Mouse (Mus musculus): ENCODE results near the gene Zfp148. TPM values are rescaled to one million over a fixed set of nuclear protein-coding genes. Genes with fewer than 3 reads are reported as not detected.

The Zfp148 gene
- total and polyA plus RNA-seq, 3 experiments: 15.6 to 22.2 (median 19.2) TPM

- Histone ChIP-seq H3K79me2 (ENCODE audit: control insufficient read depth, insufficient read depth, low read length, poor library complexity) (no peaks in the 10 kb centered on the region), H3K36me3 (ENCODE audit: control insufficient read depth in 1 of 2, insufficient read depth in 2 of 2, low read length in 2 of 2) (peaks cover 0 to 13% of the 10 kb centered on the region in 2 experiments; a peak in 2 of 4 replicates), H3K4me1 (ENCODE audit: control insufficient read depth in 1 of 2, insufficient read depth in 2 of 2, low read length in 2 of 2) (no peaks in the 10 kb centered on the region), H3K27me3 (ENCODE audit: control insufficient read depth in 1 of 2, insufficient read depth in 2 of 2, low read length in 2 of 2) (no peaks in the 10 kb centered on the region), H3K9me3 (replicated peaks; ENCODE audit: insufficient read depth, low read length) (no peaks in the 10 kb centered on the region), H3K27ac (ENCODE audit: control insufficient read depth, low read depth, low read length) (no peak overlapping the region), H3K4me3 (ENCODE audit: control insufficient read depth in 1 of 2, insufficient read depth in 1 of 2, low read depth in 2 of 2, low read length in 2 of 2) (no peak overlapping the region), H3K9ac (ENCODE audit: control insufficient read depth, low read depth, low read length, poor library complexity, severe bottlenecking) (no peak overlapping the region)
- TF ChIP-seq POLR2AphosphoS5 (IDR thresholded peaks at IDR 0.05; ENCODE audit: borderline replicate concordance, low read depth, low read length) (no peak), MYB (IDR thresholded peaks at IDR 0.05; ENCODE audit: low read depth, low read length) (no peak)
- DNase-seq (ENCODE audit: low read depth, low spot score): no peak
Observed at GRCm38 (mm10) chr16:33465242-33465614, 84.6 kb downstream of the Zfp148 start.

GRCm38 (mm10) chr16:33467451-33467850 lies 86.8 kb downstream of the Zfp148 start:
- Histone ChIP-seq H3K27ac (ENCODE audit: control insufficient read depth, low read depth, low read length) (no peak overlapping the region), H3K4me1 (ENCODE audit: control insufficient read depth in 1 of 2, insufficient read depth in 2 of 2, low read length in 2 of 2) (no peaks in the 10 kb centered on the region), H3K4me3 (ENCODE audit: control insufficient read depth in 1 of 2, insufficient read depth in 1 of 2, low read depth in 2 of 2, low read length in 2 of 2) (no peak overlapping the region), H3K36me3 (ENCODE audit: control insufficient read depth in 1 of 2, insufficient read depth in 2 of 2, low read length in 2 of 2) (peaks cover 0 to 20% of the 10 kb centered on the region in 2 experiments; a peak in 2 of 4 replicates), H3K27me3 (ENCODE audit: control insufficient read depth in 1 of 2, insufficient read depth in 2 of 2, low read length in 2 of 2) (no peaks in the 10 kb centered on the region), H3K79me2 (ENCODE audit: control insufficient read depth, insufficient read depth, low read length, poor library complexity) (no peaks in the 10 kb centered on the region), H3K9me3 (replicated peaks; ENCODE audit: insufficient read depth, low read length) (no peaks in the 10 kb centered on the region), H3K9ac (ENCODE audit: control insufficient read depth, low read depth, low read length, poor library complexity, severe bottlenecking) (no peak overlapping the region)
- DNase-seq (ENCODE audit: low read depth, low spot score): no peak
- no peak for TF ChIP-seq GABPA (IDR thresholded peaks at IDR 0.05; ENCODE audit: low read depth, low read length)
- TF ChIP-seq TBP (IDR thresholded peaks at IDR 0.05; ENCODE audit: low read depth, low read length): no peak
- TF ChIP-seq POLR2A (IDR thresholded peaks at IDR 0.05; ENCODE audit: control insufficient read depth in 1 of 2, insufficient read depth in 1 of 2, low read depth in 1 of 2, low read length in 2 of 2, poor library complexity in 1 of 2): no peak
- no peak for TF ChIP-seq ZNF384 (IDR thresholded peaks at IDR 0.05; ENCODE audit: low read depth, low read length)
- no peak for TF ChIP-seq KAT2A (conservative IDR thresholded peaks at IDR 0.05; ENCODE audit: low read depth, low read length)
- no peak for TF ChIP-seq TAL1 (IDR thresholded peaks at IDR 0.05; ENCODE audit: low read length)
- TF ChIP-seq MXI1 (IDR thresholded peaks at IDR 0.05; ENCODE audit: low read depth, low read length): no peak
- no peak for TF ChIP-seq BHLHE40 (IDR thresholded peaks at IDR 0.05; ENCODE audit: borderline replicate concordance, low read depth, low read length)
- no peak for TF ChIP-seq NELFE (IDR thresholded peaks at IDR 0.05; ENCODE audit: low read depth, low read length)
- no peak for TF ChIP-seq SIN3A (IDR thresholded peaks at IDR 0.05; ENCODE audit: low read length)

GRCm38 (mm10) chr16:33469973-33470372 lies 89.3 kb downstream of the Zfp148 start:
- peaks cover 0 to 23% of the 10 kb centered on the region in 2 experiments; a peak in 2 of 4 replicates for H3K36me3 ChIP-seq (ENCODE audit: control insufficient read depth in 1 of 2, insufficient read depth in 2 of 2, low read length in 2 of 2)
- no peak for DNase-seq (ENCODE audit: low read depth, low spot score)
- no peak overlapping the region for H3K9ac ChIP-seq (ENCODE audit: control insufficient read depth, low read depth, low read length, poor library complexity, severe bottlenecking)
- H3K4me1 ChIP-seq (ENCODE audit: control insufficient read depth in 1 of 2, insufficient read depth in 2 of 2, low read length in 2 of 2): no peaks in the 10 kb centered on the region
- H3K9me3 ChIP-seq (replicated peaks; ENCODE audit: insufficient read depth, low read length): no peaks in the 10 kb centered on the region
- H3K4me3 ChIP-seq (ENCODE audit: control insufficient read depth in 1 of 2, insufficient read depth in 1 of 2, low read depth in 2 of 2, low read length in 2 of 2): no peak overlapping the region
- no peaks in the 10 kb centered on the region for H3K27me3 ChIP-seq (ENCODE audit: control insufficient read depth in 1 of 2, insufficient read depth in 2 of 2, low read length in 2 of 2)
- TF ChIP-seq KAT2A (conservative IDR thresholded peaks at IDR 0.05; ENCODE audit: low read depth, low read length) (no peak), TAL1 (IDR thresholded peaks at IDR 0.05; ENCODE audit: low read length) (no peak), USF2 (IDR thresholded peaks at IDR 0.05; ENCODE audit: borderline replicate concordance in 1 of 2, insufficient read depth in 1 of 2, low read depth in 1 of 2, low read length in 2 of 2) (no peak), ELF1 (IDR thresholded peaks at IDR 0.05; ENCODE audit: low read depth, low read length) (no peak), GATA1 (IDR thresholded peaks at IDR 0.05; ENCODE audit: low read depth, low read length) (no peak), GABPA (IDR thresholded peaks at IDR 0.05; ENCODE audit: low read depth, low read length) (no peak), POLR2AphosphoS5 (IDR thresholded peaks at IDR 0.05; ENCODE audit: borderline replicate concordance, low read depth, low read length) (no peak)
- no peak overlapping the region for H3K27ac ChIP-seq (ENCODE audit: control insufficient read depth, low read depth, low read length)
- no peaks in the 10 kb centered on the region for H3K79me2 ChIP-seq (ENCODE audit: control insufficient read depth, insufficient read depth, low read length, poor library complexity)

All from MEL (cell line).